Mouse (Mus musculus) lung, adult 2 months (tissue): ENCODE measurements around the gene Dll1. TPM values are rescaled to one million over a fixed set of nuclear protein-coding genes. Genes with fewer than 3 reads are reported as not detected.

ENCODE experiments used
- DNase-seq: peaks from one replicate; pipeline ENCODE4 v3.0.0; 2022
- H3K4me1 ChIP-seq: fragments of 200-500 bp; 2 replicates; pipeline ENCODE4 v1.6.1; 2011; ENCODE audit warnings: low read length; ENCODE audit not compliant: control insufficient read depth, insufficient read depth
- H3K4me3 ChIP-seq: fragments of 200-500 bp; replicated peaks from 2 replicates; pipeline ENCODE3; 2011; ENCODE audit warnings: low read depth, mild to moderate bottlenecking, control low read depth, low read length; ENCODE audit errors: extremely low read depth
- CTCF ChIP-seq: fragments of 200-500 bp; IDR thresholded peaks from 2 replicates; pipeline ENCODE4 v1.5.1; 2011; ENCODE audit warnings: mild to moderate bottlenecking, low read length, control low read depth; ENCODE audit not compliant: insufficient read depth
- POLR2A ChIP-seq: fragments of 200-500 bp; IDR thresholded peaks from 2 replicates; pipeline ENCODE4 v1.6.1; 2011; ENCODE audit warnings: low read depth, mild to moderate bottlenecking, control low read depth, low read length, borderline replicate concordance; ENCODE audit errors: extremely low read depth
- WGBS: fragments of 180-500 bp; shearing (Covaris S2); methylation state at CpG from one replicate; pipeline ENCODE4 v1.1.7; 2018; 5-methylcytosine and 5-hydroxymethylcytosine counted together
- polyA plus RNA-seq: library from polyadenylated mRNA; depleted of rRNA; stranded (reverse); fragments of >200 nt; gene quantifications from 2 replicates; pipeline ENCODE4 v1.2.3, GENCODE M21; 2012

Gene Dll1
- polyA plus RNA-seq, 1 experiment = 22.7 TPM

- 81% methylated on average over 14 of the region's 14 CpGs for WGBS
- TF ChIP-seq POLR2A (no peak), CTCF (no peak)
- H3K4me1 ChIP-seq = no peaks in the 10 kb centered on the region
- no peak overlapping the region for H3K4me3 ChIP-seq
- DNase-seq = no peak
Measured at GRCm38 (mm10) chr17:15370401-15370800, 6.3 kb downstream of the Dll1 start.

DNA sequence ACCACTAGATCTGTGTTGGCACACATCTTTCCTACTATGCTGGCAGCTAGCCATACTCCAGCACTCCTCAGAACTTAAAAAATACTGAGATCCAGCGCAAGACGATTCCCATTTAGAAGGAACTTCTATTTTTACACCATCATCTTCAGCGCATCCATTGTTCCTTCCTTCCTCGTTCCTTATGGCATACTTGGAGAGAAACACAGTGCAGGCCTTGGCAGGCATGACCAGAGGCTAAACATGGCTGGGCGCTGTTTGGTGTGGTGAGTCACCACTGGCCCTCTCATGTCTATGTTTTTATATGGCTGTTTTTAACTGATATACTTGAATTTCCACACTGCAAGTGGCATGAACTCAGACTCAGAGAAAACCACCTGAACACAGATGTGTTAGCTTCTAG, 11.0 kb downstream of the Dll1 start:
- 33% methylated on average over 5 of the region's 5 CpGs for WGBS
- no peak overlapping the region for H3K4me3 ChIP-seq
- TF ChIP-seq CTCF = no peak
- TF ChIP-seq POLR2A = no peak
- H3K4me1 ChIP-seq = no peaks in the 10 kb centered on the region
- no peak for DNase-seq

DNA sequence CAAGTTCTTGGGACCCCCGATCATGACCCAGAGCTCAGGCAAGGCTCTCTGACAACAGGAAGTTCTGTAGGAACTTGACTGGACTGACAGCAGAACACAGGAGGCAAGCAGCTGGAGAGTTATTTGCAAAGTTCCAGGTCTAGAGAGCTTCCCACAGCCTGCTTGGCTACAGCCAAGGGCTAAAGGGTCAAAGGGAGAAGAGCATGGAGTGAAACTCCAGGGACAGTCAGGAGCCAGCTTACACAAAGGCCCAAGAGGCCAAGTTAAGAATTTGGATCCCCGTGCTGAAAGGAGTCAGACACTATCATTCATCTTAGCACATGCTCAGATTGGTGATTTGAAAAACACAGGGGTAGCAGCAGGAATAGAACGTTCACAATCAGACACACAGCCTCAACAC, 13.0 kb downstream of the Dll1 start:
- H3K4me3 ChIP-seq = no peak overlapping the region
- DNase-seq = no peak
- TF ChIP-seq POLR2A (no peak), CTCF (no peak)
- H3K4me1 ChIP-seq = no peaks in the 10 kb centered on the region
- WGBS = 54% methylated on average over 3 of the region's 3 CpGs

GRCm38 (mm10) chr17:15357071-15357470, 19.6 kb downstream of the Dll1 start:
- no peak overlapping the region for H3K4me3 ChIP-seq
- H3K4me1 ChIP-seq = no peaks in the 10 kb centered on the region
- TF ChIP-seq CTCF (no peak), POLR2A (no peak)
- no peak for DNase-seq
- 58% methylated on average over 3 of the region's 3 CpGs for WGBS

- TF ChIP-seq POLR2A = no peak
- TF ChIP-seq CTCF = no peak
- no peak for DNase-seq
- no peaks in the 10 kb centered on the region for H3K4me1 ChIP-seq
- 60% methylated on average over 5 of the region's 5 CpGs for WGBS
- H3K4me3 ChIP-seq = no peak overlapping the region
Measured at GRCm38 (mm10) chr17:15356526-15356925, 20.1 kb downstream of the Dll1 start.

DNA sequence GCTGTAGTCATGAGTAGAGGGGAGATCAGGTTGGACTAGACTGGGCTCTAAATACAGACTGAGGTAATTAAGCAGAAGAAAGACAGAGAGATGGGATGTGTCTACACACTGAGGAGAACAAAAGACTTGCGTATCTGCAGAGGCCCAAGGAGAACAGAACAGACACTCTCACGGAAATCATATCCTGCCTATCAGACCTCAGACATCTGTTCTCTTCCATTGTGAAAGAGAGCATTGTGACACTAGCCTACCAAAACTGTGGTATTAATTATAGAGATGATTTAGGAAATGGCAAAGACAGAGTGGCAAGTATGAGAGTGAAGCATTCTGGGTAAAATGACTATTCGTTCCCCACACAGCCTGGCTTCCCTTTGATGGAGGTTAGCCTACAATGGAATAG, 21.6 kb downstream of the Dll1 start:
- Histone ChIP-seq H3K4me3 (no peak overlapping the region), H3K4me1 (no peaks in the 10 kb centered on the region)
- TF ChIP-seq POLR2A (no peak), CTCF (no peak)
- WGBS = 93% methylated on average over 3 of the region's 3 CpGs
- DNase-seq = no peak

DNA sequence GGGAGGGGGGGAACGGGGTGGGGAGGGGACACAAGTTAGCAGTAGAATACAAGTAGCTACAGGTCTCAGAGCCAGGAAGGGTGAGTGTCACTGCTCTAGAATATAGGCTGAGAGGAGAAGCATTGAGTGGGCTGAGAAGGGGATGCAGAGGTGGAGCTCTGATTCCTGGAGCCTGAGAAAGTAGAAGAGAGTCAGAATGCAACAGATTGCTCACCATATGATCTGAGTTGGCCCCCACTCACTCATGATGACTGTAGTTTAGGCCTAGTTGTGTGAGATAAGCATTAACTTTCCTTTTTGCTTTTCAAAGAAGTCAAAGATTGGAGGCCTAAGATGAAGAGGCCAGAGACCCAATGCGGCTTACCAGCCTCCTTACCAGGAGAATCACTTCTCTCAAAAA, 22.7 kb downstream of the Dll1 start:
- no peaks in the 10 kb centered on the region for H3K4me1 ChIP-seq
- DNase-seq = no peak
- WGBS = 73% methylated on average over 2 of the region's 2 CpGs
- no peak for TF ChIP-seq POLR2A
- TF ChIP-seq CTCF = no peak
- H3K4me3 ChIP-seq = no peak overlapping the region

- no peak overlapping the region for H3K4me3 ChIP-seq
- TF ChIP-seq POLR2A (no peak), CTCF (no peak)
- 49% methylated on average over 10 of the region's 10 CpGs for WGBS
- no peak for DNase-seq
- H3K4me1 ChIP-seq = no peaks in the 10 kb centered on the region
Measured at GRCm38 (mm10) chr17:15352869-15353610, 23.6 kb downstream of the Dll1 start.

- Histone ChIP-seq H3K4me1 (no peaks in the 10 kb centered on the region), H3K4me3 (no peak overlapping the region)
- TF ChIP-seq POLR2A = no peak
- TF ChIP-seq CTCF = no peak
- no peak for DNase-seq
- WGBS = 79% methylated on average over 2 of the region's 2 CpGs
Measured at GRCm38 (mm10) chr17:15350152-15350551, 26.5 kb downstream of the Dll1 start.

DNA sequence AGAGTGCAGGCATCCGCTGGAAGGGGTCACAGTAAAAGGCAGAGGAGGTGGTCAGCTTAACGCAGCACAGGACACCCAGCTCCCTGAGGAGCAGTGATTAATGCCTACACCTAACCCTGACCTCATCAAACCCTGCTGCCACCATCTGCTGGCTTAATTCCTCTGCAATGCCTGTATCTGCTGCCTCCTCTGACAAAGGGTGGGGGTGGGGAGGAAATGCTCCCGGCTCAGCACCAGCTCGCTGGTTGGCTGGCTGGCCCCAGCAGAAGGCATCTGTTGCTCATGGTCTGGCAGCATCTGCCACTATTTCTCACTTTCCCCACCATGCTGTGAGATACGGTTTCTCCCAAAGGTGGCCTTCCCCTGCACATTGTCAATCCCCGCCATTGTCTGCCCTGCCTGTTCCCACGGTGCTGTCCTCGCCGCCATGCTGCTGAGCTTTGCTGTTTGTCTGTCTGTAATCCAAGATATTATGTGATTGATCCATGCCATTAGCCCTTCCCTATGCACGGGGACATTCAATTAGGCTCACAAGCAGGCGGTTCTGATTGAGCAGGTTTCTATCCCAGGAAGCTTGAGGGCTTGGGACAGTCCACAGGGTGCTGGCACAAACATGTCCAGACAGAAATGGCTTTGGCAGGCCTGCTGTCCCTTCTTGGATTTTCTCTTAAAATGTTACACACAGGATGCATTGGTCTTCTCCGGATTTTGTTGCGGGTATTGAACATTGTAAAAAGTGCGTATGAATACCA, 33.4 kb downstream of the Dll1 start:
- WGBS = 46% methylated on average over 14 of the region's 14 CpGs
- H3K4me3 ChIP-seq = no peak overlapping the region
- no peaks in the 10 kb centered on the region for H3K4me1 ChIP-seq
- no peak for DNase-seq
- TF ChIP-seq CTCF = no peak
- no peak for TF ChIP-seq POLR2A
